Mouse (Mus musculus) monocyte, adult 5-6 weeks (primary cell): ENCODE measurements around the gene Lmntd1. TPM values are rescaled to one million over a fixed set of nuclear protein-coding genes. Genes with fewer than 3 reads are reported as not detected.

Source experiments
- ATAC-seq: fragments of 153-309, 156-312 bp; replicated peaks from 2 replicates; pipeline ENCODE4 v1.8.0; 2017; ENCODE audit warnings: mild to moderate bottlenecking; ENCODE audit not compliant: low TSS enrichment, insufficient number of reproducible peaks, severe bottlenecking, poor library complexity, low FRiP score
- total RNA-seq: library from RNA; stranded (forward); fragments of 200-1000, 200-491, 200-594 nt; gene quantifications from 3 replicates; pipeline ENCODE4 v1.2.3, GENCODE M21; 2017

The Lmntd1 gene
- total RNA-seq, 1 experiment from 2014 or later = not detected

DNA sequence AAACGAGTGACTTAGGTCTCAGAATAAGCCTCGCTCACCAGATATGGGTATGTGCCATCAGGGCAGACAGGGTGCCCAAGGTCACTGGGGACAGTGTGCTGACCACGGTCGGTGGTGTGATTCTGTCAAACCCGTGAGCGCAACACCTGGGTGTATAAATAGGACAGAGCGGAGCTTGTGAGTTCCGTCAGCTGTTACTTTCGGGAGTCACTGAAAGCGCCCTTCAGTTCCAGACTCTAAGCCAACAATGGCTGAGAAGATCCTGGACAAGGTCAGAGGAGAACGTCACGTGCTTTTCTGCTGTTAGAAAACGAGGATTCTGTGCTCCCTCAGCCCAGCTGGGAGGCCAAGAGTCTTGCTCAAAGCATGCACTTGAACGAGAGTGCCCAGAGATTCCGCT, 157.1 kb downstream of the Lmntd1 start:
- ATAC-seq = no peak

GRCm38 (mm10) chr6:145450628-145451403, 163.3 kb downstream of the Lmntd1 start:
- no peak for ATAC-seq

- ATAC-seq = no peak
Observed at GRCm38 (mm10) chr6:145448361-145448760, 165.8 kb downstream of the Lmntd1 start.

- ATAC-seq = no peak
Observed at GRCm38 (mm10) chr6:145445811-145446500, 168.2 kb downstream of the Lmntd1 start.

GRCm38 (mm10) chr6:145445380-145445779, 168.7 kb downstream of the Lmntd1 start:
- no peak for ATAC-seq

DNA sequence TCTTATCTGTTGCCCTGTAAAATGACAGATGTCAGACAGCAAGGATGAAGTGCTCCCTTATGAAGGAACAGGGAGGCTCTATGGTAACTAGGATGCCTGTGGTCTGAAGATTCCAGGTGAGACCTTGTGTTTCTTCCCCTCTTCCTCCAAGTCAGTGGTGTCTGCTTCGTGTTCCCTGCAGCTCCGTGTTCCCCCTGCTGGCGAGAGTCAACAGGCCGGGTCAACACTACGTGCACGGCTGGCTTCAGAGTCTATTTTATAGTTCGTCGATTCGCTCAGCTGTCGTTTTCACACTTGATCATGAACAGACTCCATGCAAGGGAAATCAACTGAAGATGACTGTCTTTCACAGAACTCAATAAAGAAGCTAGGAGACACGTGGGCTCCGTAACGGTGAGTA, 171.3 kb downstream of the Lmntd1 start:
- ATAC-seq = no peak

DNA sequence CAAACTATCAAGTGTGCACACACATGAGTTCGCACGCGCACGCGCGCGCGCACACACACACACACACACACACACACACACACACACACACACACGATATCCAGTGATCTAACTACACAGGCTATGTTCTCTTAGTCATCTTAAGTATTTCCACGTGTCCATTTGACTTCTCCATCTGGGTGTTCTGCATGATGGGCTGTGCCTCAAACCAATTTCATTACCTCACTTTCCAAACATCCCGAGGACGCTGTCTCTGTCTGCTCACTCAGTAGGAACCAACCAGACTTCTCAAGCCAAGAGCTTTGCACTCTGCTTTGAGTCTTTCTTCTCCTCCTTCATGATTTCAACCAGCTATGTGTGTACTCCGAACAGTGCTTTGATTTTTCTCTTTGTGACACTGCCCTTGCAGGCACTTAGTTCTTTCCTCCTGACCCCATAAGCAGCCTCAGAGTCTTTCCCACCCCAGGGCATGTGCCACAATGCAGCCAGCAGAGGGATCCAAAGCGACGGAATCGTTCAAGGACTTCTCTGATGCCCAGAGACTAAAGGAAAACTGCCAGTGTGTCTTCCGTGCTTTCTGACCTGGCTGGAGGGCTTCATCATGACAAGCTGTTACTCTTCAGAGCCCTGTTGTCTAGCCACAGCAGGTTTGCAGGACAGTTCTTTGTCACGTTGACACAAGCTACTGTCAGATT, 172.6 kb downstream of the Lmntd1 start:
- no peak for ATAC-seq

- no peak for ATAC-seq
Observed at GRCm38 (mm10) chr6:145438851-145439250, 175.3 kb downstream of the Lmntd1 start.

GRCm38 (mm10) chr6:145435764-145436163, 178.4 kb downstream of the Lmntd1 start:
- ATAC-seq = no peak

GRCm38 (mm10) chr6:145435156-145435555, 179.0 kb downstream of the Lmntd1 start:
- no peak for ATAC-seq

DNA sequence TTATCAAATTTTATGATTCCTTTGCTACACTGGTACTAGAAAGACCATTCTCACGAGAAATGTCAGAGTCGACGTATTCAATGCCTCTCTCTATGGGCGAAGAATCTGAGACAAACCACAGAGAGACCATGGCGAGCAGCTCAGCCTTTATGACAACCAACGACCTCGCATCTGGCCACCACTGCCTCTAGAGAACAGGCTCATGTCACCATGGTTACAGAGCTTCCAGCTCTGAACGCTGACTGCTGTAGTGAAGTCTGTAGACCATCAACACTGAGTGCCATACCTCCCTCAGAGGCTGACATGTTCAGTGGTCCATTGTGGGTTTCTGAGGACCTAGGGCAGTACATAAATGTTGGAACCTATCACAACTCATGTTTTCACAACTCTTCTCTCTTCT, 180.2 kb downstream of the Lmntd1 start:
- ATAC-seq = no peak

DNA sequence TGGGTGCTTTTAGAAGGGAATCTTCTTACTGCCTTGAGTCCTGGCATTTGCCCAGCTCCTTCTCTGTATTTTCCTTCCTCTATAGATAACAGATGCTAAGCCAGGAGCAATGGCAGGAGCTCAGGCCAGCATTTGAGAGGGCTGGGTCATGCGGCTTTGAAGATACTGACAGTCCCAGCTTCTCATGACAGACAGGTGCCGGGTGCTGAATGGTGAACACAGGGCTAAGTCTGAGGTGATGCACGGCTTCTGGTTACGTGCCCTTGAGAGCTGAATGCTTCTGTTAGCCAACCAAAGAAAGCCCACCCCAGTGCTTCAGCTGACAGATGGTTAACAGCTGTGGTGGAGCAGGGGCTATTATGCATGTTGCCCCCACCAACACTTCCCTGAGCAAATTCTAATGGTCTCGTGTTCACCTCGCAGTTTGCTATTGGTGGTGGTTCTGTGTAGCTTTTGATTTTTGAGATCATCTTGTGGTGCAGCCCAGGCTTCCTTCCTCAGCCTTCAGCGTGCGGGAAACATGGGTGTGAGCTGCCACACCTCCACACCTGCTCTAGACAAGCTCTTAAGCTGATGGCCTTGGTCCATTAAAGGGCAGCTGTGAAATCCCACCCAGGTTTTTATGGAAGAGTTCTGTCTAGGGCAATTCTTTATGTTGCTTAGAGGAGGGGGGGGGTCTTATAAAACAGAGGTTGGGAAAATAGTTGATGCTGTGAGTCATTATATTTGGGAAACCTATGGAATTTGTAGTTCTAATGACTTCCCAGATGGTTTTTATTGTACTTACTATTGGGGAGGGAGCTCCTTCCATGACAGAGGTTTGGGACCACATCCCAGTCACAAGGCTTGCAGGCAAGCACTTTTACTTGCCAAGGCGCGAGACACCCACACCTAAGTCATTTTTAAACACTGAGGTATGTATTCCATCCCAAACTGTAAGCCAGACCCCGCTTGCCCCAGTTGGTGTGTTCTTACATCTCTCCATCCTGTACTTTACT, 181.1 kb downstream of the Lmntd1 start:
- no peak for ATAC-seq

DNA sequence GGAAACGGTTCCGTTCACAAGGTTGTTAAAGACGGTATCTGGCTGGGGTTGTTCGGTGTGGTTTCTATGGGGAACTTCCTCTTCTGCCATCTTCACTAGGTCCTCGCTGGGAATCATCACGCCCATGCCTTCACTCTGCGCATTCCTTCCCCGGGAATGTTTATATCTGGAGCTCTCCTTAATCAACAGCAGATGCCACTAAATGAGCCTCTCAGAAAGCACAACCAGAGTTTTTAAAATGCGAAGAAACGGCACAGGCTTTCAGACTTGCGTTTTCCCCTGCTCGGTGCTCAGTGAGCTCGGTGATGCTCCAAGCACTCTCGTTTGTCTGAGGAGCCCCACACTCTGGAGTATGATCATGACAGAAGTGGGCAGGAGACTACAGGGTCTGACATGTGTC, 182.4 kb downstream of the Lmntd1 start:
- ATAC-seq = no peak

DNA sequence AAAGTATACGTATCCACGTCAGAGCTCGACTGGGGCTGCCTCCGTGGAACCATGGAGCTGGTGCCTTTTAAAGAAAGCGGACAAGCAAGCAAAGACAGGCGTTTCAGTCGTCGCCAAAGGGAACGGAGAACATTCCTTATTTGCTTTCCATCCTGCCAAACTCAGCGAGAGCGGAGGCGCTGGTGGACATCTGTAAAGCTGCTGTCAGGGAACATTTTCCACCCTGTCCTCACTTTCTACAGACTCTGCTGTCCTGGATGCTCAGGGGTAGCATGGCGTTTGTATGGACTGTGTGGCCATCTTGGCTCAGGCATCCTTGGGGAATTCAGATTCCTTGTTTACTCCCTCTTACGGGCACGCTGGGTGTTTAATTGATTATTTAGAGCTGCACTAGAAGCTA, 186.7 kb downstream of the Lmntd1 start:
- no peak for ATAC-seq

GRCm38 (mm10) chr6:145426501-145426900, 187.6 kb downstream of the Lmntd1 start:
- no peak for ATAC-seq

DNA sequence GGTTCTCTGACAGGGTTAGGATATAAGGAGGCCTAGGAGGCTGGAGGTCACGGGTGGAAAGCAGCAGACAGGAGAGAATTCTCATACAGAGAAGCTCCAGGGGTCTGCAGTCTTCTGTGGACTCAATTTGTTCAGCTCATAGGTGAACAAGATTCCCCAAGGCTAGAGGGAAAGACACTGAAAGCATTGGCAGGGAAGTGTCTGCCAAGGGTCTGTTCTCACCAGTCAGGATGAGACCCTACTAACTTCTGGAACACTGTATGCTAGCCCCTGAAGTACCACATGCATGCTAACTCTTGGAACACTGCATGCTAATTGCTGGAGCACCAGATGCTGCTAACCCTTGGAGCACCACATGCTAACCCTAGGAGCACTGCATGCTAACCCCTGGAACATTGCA, 190.0 kb downstream of the Lmntd1 start:
- ATAC-seq = no peak

DNA sequence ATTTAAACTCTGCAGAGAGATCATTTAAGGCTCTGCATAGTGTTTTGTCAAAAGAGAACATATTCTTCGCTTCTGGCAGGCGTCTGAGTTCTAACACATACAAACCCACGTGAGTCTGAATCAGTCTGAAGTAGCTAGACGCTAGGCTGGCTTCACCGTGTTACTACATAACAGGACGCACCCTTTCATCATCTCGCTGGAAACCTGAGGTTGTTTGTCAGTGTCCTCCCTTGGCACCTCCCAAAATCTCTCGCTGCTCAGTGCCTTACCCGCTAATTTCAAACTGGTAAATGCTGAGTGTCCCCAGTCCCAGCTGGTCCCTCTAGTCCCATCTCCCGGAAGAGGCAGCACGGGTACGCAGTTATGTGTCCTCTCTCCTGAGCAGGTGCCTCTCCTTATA, 190.6 kb downstream of the Lmntd1 start:
- no peak for ATAC-seq

GRCm38 (mm10) chr6:145421666-145422065, 192.5 kb downstream of the Lmntd1 start:
- no peak for ATAC-seq

DNA sequence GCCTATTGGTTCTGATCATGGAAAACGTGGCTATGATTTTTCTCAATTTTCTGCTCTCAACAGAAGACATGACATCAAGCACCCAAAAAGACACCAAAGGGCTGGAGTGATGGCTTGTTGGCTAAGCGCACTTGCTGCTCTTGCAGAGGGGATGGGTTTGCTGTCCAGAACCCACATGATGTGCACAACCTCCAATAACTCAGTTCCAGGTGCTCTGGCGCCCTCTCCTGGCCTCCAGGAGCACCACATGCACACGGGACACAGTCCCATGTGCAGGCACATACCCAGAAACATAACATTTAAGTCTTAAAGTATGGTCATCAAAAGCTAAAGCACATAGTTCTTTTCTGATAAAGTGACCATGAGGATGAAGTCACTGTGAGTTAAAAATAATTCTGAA, 193.7 kb downstream of the Lmntd1 start:
- ATAC-seq = no peak
